Mouse (Mus musculus) embryonic facial prominence, embryonic 10.5 days (tissue): ENCODE results near the gene Fto. TPM values are rescaled to one million over a fixed set of nuclear protein-coding genes. Genes with fewer than 3 reads are reported as not detected.

Source experiments
- DNase-seq: peaks from one replicate; pipeline ENCODE4 v3.0.0-alpha.2; 2017; ENCODE audit warnings: low spot score
- H3K27ac ChIP-seq: fragments of 300-500 bp; sonication (generic); replicated peaks from 2 replicates; pipeline ENCODE4 v1.5.1; 2016; ENCODE audit warnings: mild to moderate bottlenecking
- H3K27me3 ChIP-seq: fragments of 300-500 bp; sonication (generic); replicated peaks from 2 replicates; pipeline ENCODE4 v1.6.1; 2016; ENCODE audit warnings: low read depth, mild to moderate bottlenecking; ENCODE audit not compliant: poor library complexity, severe bottlenecking
- H3K36me3 ChIP-seq: fragments of 300-500 bp; sonication (generic); replicated peaks from 2 replicates; pipeline ENCODE4 v1.6.1; 2016; ENCODE audit warnings: mild to moderate bottlenecking, moderate library complexity
- H3K4me1 ChIP-seq: fragments of 300-500 bp; sonication (generic); 2 replicates; pipeline ENCODE4 v1.6.1; 2016
- H3K4me3 ChIP-seq: fragments of 300-500 bp; sonication (generic); 2 replicates; pipeline ENCODE4 v1.5.1; 2016; ENCODE audit warnings: mild to moderate bottlenecking, moderate library complexity
- H3K9me3 ChIP-seq: fragments of 300-500 bp; sonication (generic); 2 replicates; pipeline ENCODE4 v1.6.1; 2016; ENCODE audit warnings: mild to moderate bottlenecking
- WGBS: fragments of 180-500 bp; shearing (Covaris S2); methylation state at CpG from one replicate; pipeline ENCODE4 v1.1.7; 2016; 5-methylcytosine and 5-hydroxymethylcytosine counted together
- polyA plus RNA-seq: library from polyadenylated mRNA; unstranded; fragments of >200 nt; fragmentation: Nextera tagmentation; extraction: Ambion mirVana; gene quantifications from 2 replicates; pipeline ENCODE4 v1.2.1, GENCODE M21; 2016

Gene Fto
- polyA plus RNA-seq, 1 experiment from 2014 or later, result 98.3 TPM

DNA sequence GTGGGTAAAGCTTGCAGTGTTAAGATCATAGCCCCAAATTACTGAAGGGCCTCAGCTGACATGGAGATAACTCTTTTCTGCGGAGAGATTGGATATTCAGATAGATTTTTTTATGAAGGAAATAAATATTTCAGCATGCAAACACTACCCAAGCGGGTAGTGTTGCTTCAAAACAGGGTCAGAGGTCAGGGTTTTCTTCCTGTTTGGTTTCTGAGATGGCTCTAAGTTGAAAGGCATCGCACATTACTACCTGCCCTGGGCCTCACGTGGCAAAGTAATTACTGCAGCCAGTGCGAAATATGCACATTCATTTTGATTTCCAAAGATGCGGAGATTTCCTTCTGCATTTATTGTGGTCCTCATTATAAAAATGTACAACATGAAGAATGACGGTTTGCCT is 249.3 kb downstream of the Fto start:
- Histone ChIP-seq H3K27ac (no peak overlapping the region), H3K9me3 (no peaks in the 10 kb centered on the region), H3K36me3 (no peaks in the 10 kb centered on the region; the same call in 1 of the 2 replicates), H3K4me1 (peaks cover 47% of the 10 kb centered on the region), H3K4me3 (no peak overlapping the region), H3K27me3 (no peaks in the 10 kb centered on the region)
- DNase-seq, result no peak
- WGBS, result 50% methylated on average over 7 of the region's 7 CpGs

DNA sequence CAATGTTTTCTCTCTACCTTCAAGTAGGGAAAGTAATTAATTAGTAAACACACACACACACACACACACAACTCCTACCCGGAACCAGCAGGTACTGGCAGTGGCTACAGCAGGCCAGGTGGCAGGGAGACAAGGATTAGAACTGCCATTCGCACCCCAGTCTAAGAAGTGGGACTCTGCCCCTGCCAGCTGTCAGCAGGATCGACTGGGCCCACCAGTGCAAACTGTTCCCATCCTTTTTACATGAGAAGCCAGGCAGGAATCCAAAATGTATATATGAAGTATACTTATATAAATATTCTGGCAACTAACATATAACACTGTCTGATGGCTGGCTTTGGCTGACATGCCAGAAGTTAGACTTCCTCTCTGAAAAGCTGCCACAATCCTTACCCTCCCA is 250.0 kb downstream of the Fto start:
- DNase-seq, result no peak
- no peak overlapping the region for H3K4me3 ChIP-seq
- H3K27me3 ChIP-seq, result peaks cover 4% of the 10 kb centered on the region; the same call in 1 of the 2 replicates
- 86% methylated on average over 3 of the region's 3 CpGs for WGBS
- peaks cover 51% of the 10 kb centered on the region for H3K4me1 ChIP-seq
- no peak overlapping the region for H3K27ac ChIP-seq
- no peaks in the 10 kb centered on the region; the same call in 1 of the 2 replicates for H3K36me3 ChIP-seq
- H3K9me3 ChIP-seq, result no peaks in the 10 kb centered on the region

DNA sequence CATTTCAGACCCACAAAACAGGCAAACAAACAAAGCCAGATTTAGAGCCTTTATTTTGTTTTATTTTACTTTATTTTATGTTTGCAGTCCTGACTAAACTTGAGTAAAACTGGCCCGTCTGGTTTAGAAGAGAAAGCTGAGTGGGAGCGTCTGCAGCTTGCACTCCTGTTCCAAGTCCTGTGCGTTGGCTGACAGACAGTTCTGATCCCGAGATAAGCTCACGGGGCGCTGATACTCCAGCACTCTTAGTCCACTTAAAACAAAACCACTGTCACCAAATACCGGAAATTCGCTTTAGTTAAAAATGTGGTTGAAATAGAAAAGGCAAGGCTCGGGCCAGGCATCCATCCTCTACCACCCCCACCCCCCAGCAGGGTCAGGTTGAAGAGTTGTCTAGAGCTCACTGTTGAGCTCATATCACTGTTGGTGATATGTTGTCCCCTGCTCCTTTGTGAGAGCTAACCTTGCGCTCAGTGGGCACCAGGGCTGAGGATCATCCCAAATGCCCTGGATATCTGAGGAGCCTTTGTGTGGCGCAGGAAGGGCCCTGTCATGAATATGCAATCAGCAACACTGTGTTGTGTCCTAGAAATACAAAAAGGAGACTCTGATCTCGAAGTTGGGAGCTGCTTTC is 252.7 kb downstream of the Fto start:
- WGBS, result 39% methylated on average over 12 of the region's 12 CpGs
- Histone ChIP-seq H3K27me3 (peaks cover 8% of the 10 kb centered on the region; the same call in 1 of the 2 replicates), H3K36me3 (no peaks in the 10 kb centered on the region; the same call in 1 of the 2 replicates), H3K27ac (peak overlapping the region; percentile 57; the same call in 1 of the 2 replicates), H3K9me3 (no peaks in the 10 kb centered on the region), H3K4me3 (no peak overlapping the region), H3K4me1 (peaks cover 70% of the 10 kb centered on the region)
- DNase-seq, result peak; percentile 36

DNA sequence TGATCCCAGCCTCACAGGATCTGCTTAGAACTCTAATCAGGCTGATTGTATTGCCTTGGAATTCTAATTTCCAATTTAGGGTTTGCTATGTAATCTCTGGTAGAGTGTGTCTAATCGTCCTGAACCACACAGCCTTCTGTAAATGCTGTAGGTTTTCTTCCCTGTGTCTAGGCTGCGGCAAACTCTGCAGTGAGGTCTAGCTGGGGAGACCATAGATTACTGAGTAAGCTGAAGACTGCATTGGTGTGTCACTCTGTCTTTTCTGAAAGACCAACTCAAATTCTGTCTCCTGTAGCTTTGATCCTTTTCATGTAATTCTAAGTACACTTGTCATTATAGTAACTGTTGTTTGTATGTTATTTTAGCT is 253.2 kb downstream of the Fto start:
- Histone ChIP-seq H3K4me3 (no peak overlapping the region), H3K9me3 (no peaks in the 10 kb centered on the region), H3K4me1 (peaks cover 67% of the 10 kb centered on the region), H3K27ac (peak overlapping the region; percentile 57; the same call in 1 of the 2 replicates), H3K27me3 (peaks cover 8% of the 10 kb centered on the region; the same call in 1 of the 2 replicates), H3K36me3 (no peaks in the 10 kb centered on the region; the same call in 1 of the 2 replicates)
- 41% methylated on average over 2 of the region's 2 CpGs for WGBS
- no peak for DNase-seq

DNA sequence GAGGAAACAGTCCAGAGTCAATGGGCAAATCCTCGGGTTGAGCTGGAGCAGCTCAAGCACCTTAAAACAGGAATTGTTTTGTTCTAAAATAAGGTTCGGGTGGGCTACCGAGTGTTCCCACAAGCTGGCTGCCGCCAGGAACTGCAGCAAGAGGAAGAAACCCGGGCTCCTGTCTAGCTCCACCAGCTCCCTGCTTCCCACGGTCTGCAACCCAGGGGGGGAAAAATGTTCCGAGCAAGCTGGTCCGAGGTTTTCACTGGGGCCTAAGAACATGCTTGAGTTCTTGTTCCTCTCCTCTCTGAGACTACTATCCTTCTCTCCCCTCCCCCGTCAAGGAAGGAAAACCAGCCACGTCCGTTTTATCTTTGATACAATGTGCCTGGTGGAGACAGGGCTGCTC is 256.5 kb downstream of the Fto start:
- H3K27me3 ChIP-seq, result peaks cover 15% of the 10 kb centered on the region; the same call in 1 of the 2 replicates
- H3K4me1 ChIP-seq, result peaks cover 69% of the 10 kb centered on the region
- no peaks in the 10 kb centered on the region for H3K36me3 ChIP-seq
- peak overlapping the region; percentile 10; the same call in 1 of the 2 replicates for H3K27ac ChIP-seq
- H3K4me3 ChIP-seq, result no peak overlapping the region
- no peak for DNase-seq
- H3K9me3 ChIP-seq, result no peaks in the 10 kb centered on the region
- WGBS, result 41% methylated on average over 11 of the region's 11 CpGs

DNA sequence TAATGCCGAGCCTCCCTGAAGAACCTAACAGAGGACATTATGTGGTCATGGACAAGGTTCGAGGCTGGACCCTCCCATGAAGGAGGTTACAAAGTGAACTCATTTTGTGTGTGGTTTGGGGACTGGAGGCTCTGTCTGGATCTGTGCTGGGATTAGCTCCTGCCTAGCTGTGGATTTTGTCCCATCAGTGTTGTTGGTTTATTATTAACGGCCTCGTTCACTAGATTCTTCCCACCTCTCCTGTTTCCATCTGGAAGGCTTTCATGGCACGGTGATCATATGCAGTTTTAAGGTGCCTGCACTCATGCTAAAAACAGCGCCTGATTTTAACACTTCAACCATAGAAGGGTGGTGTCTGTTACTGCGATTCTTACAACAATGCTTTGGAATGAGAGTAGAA is 257.5 kb downstream of the Fto start:
- no peaks in the 10 kb centered on the region for H3K36me3 ChIP-seq
- H3K4me1 ChIP-seq, result peaks cover 69% of the 10 kb centered on the region
- WGBS, result 91% methylated on average over 7 of the region's 7 CpGs
- no peak overlapping the region for H3K27ac ChIP-seq
- H3K9me3 ChIP-seq, result no peaks in the 10 kb centered on the region
- no peak for DNase-seq
- no peak overlapping the region for H3K4me3 ChIP-seq
- peaks cover 15% of the 10 kb centered on the region; the same call in 1 of the 2 replicates for H3K27me3 ChIP-seq

DNA sequence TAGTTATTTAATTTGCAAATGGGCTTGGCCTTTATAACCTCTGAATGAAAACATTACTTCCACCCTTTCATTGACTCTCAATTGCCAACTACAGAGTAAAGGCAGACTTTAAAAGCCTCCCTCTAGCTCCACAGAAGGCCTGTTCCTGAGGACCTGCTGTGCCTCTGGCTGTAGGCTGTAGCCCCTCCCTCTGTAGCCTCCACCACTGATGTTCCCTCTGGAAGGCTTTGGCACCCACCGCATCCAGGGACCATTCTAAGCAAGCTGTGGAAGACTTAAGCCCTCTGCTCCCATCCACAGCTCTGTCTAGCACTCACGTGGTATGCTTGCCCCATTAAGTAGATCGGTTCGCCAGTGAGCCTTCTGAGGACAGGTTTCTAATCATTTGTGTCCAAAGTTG is 258.7 kb downstream of the Fto start:
- peaks cover 69% of the 10 kb centered on the region for H3K4me1 ChIP-seq
- peak overlapping the region; percentile 24; the same call in 1 of the 2 replicates for H3K27ac ChIP-seq
- no peaks in the 10 kb centered on the region for H3K36me3 ChIP-seq
- no peaks in the 10 kb centered on the region for H3K9me3 ChIP-seq
- peaks cover 15% of the 10 kb centered on the region; the same call in 1 of the 2 replicates for H3K27me3 ChIP-seq
- no peak for DNase-seq
- WGBS, result 49% methylated on average over 4 of the region's 4 CpGs
- H3K4me3 ChIP-seq, result no peak overlapping the region

DNA sequence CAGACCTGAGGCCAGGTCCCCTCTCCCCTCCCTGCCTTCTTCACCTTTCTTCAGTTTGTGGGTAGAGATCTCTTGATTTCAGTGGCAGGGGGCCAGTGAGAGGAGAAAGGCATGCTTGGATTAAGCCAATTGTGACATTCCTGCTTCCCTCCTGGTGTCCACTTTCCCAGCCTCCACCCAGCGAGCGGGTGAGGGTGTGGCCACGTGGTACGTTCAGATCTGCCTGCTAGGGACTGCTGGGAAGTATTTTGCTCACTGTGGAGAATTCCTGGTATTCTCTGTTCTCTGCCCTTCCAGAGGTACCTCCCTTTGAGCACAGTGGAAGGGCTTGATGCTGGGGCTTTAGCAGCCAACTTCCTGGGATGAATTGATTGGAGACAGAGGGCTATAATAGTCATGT is 259.3 kb downstream of the Fto start:
- Histone ChIP-seq H3K27me3 (peaks cover 15% of the 10 kb centered on the region; the same call in 1 of the 2 replicates), H3K9me3 (no peaks in the 10 kb centered on the region), H3K4me1 (peaks cover 70% of the 10 kb centered on the region), H3K4me3 (no peak overlapping the region), H3K27ac (no peak overlapping the region), H3K36me3 (no peaks in the 10 kb centered on the region)
- peak; percentile 26 for DNase-seq
- 16% methylated on average over 4 of the region's 4 CpGs for WGBS

DNA sequence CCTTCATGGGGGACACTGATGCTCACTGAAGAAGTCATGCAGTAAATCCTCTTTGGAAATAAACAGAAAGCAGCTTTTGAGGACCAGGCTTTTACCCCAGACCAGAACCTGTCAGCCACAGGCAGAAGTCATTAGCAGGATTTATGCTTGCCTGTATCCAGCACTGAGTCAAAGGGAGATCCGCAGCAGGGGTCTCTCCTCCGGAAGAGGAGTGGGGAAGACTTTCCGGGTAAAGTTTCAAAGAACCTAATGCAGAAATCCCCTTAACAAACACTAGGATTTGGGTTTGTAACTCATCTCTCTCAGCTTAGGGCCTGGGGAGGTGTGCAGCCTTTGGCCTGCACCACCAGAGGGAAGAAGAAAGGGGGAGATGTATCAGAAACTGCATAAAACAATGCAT is 262.3 kb downstream of the Fto start:
- Histone ChIP-seq H3K4me1 (peaks cover 49% of the 10 kb centered on the region), H3K36me3 (no peaks in the 10 kb centered on the region), H3K27me3 (peaks cover 13% of the 10 kb centered on the region), H3K9me3 (no peaks in the 10 kb centered on the region), H3K4me3 (no peak overlapping the region), H3K27ac (peak overlapping the region; percentile 57)
- WGBS, result 7% methylated on average over 3 of the region's 3 CpGs
- DNase-seq, result peak; percentile 29

DNA sequence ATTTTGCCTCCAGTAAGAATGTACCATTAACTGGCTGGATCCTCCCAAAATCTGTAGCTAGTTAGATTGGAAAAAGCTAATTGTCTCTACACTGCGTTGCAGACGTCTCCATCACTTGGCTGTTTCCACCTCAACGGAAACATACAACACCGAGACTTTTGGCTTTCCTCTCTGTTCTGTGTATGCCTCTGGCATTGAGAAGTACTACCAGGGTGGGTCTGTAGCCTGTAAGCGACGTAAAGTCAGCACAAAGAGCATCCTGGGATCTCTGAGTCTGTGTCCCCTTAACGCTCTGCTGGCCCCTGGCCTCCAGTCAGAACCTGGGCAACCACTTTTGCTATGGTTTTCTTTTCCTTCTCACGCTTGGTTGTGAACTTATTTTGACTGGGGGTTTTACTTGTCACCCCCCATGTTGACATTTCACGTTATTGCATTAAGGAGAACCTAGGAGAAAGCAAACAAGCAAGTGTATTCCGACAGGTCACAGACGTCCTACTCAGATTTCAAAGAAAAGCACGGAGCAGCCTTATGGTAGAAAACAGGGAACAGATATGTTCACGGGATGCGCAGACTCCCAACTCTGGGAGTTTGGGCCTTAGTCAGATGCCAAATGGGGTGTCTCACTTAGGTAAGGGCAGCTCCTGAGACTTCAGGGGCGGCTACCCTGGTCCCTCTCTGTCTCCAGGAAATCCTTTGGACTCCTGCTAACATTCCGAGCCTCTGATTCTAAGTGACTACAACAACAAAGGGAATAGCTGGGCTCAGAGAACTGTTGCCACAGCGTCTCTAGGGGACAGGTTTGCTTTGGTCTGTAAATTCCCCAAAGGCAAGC is 263.0 kb downstream of the Fto start:
- Histone ChIP-seq H3K9me3 (no peaks in the 10 kb centered on the region), H3K4me1 (peaks cover 48% of the 10 kb centered on the region), H3K4me3 (no peak overlapping the region), H3K27me3 (peaks cover 13% of the 10 kb centered on the region), H3K27ac (peak overlapping the region; percentile 57), H3K36me3 (no peaks in the 10 kb centered on the region)
- WGBS, result 10% methylated on average over 17 of the region's 17 CpGs
- DNase-seq, result peak; percentile 51

DNA sequence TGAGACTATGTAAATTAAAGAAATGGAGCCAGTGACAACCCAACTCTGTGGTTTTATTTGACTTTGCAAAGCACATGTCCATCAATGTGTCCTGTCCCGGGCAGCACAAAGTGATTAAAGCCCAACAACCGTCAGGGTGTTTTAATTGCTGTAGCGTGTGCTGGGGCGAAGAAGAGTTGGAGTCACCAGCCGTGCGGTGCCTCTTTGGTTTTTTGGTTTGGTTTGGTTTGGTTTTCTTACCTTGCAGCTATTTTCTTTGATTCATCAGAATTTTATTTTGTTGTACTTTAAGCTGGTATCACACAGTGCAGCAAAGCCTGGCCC is 263.6 kb downstream of the Fto start:
- H3K4me1 ChIP-seq, result peaks cover 47% of the 10 kb centered on the region
- WGBS, result 14% methylated on average over 6 of the region's 6 CpGs
- H3K4me3 ChIP-seq, result no peak overlapping the region
- H3K36me3 ChIP-seq, result no peaks in the 10 kb centered on the region
- peaks cover 12% of the 10 kb centered on the region for H3K27me3 ChIP-seq
- peak overlapping the region; percentile 57 for H3K27ac ChIP-seq
- no peak for DNase-seq
- H3K9me3 ChIP-seq, result no peaks in the 10 kb centered on the region

DNA sequence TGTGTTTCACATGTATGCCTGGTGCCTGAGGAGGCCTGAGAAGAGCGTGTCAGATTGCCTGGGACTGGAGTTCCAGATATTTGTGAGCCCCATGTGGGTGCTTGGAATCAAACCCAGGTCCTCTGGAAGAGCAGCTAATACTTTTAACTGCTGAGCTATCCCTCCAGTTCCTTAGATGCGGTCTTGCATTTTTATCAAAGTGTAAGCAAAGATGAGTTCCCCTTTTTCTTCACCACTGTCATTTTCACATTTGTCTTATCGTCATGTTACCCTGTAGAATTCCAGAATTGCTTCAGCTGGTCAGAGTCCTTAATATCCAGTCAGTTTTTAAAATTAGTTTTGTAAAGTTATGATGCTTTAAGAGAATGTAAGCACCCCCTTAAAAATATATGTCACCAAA is 264.3 kb downstream of the Fto start:
- no peak overlapping the region for H3K4me3 ChIP-seq
- DNase-seq, result no peak
- H3K27ac ChIP-seq, result no peak overlapping the region
- WGBS, result 96% methylated on average over 3 of the region's 3 CpGs
- H3K4me1 ChIP-seq, result peaks cover 44% of the 10 kb centered on the region
- H3K27me3 ChIP-seq, result peaks cover 5% of the 10 kb centered on the region
- no peaks in the 10 kb centered on the region for H3K9me3 ChIP-seq
- H3K36me3 ChIP-seq, result no peaks in the 10 kb centered on the region
